Mouse (Mus musculus) ES-Bruce4 (cell line): ENCODE measurements around the gene Mansc1.

Source experiments
- CTCF ChIP-seq: IDR thresholded peaks from one replicate; pipeline ENCODE4 v1.8.1; 2011; ENCODE audit warnings: low read depth, low read length
- EP300 ChIP-seq: IDR thresholded peaks from 2 replicates; pipeline ENCODE4 v1.6.1; 2011; ENCODE audit warnings: low read depth, low read length; ENCODE audit not compliant: insufficient read depth
- POLR2A ChIP-seq: IDR thresholded peaks from one replicate; pipeline ENCODE4 v1.8.1; 2011; ENCODE audit warnings: low read length; ENCODE audit not compliant: insufficient read depth

DNA sequence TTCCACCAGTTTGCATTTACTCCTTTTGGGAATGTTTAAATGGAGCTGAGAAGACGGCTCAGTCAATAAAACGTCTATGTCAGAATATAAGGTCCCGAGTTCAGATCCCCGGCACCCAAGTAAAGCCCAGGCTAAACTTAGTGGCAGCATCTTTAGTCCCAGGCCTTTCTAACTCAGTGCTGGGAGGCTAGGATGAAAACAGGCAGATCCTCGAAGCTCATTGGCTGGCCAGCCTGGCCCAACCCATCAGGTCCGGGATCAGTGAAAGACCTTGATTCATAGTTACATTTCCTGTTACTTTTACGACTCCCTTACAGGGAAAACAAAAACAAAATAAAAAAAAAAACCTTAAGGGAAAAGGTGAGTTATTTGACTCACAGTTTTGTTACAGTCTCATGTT is 31.2 kb downstream of the Mansc1 start:
- TF ChIP-seq CTCF (no peak), POLR2A (no peak), EP300 (no peak)
